Mouse (Mus musculus): ENCODE data around the gene Ccdc47. TPM values are rescaled to one million over a fixed set of nuclear protein-coding genes. Genes with fewer than 3 reads are reported as not detected.
A peak's percentile ranks its signal among the peaks of the same experiment; 100 is the strongest.

Ccdc47 gene
- polyA plus RNA-seq, 1 experiment from 2014 or later = 73.9 TPM

- no peak overlapping the region for H3K9ac ChIP-seq (replicated peaks)
- WGBS = 77% methylated on average over 5 of the region's 5 CpGs
- H3K4me1 ChIP-seq (replicated peaks) = 0 out of 2 replicates have a peak, but pooled peaks cover 6% of the 10 kb centered on the region
- H3K4me2 ChIP-seq = no peak overlapping the region
- peaks cover 19% of the 10 kb centered on the region for H3K36me3 ChIP-seq
- no peak overlapping the region for H3K27ac ChIP-seq
- no peak for ATAC-seq (ENCODE audit: insufficient number of reproducible peaks, insufficient read depth, low FRiP score, low TSS enrichment, low read depth)
- H3K9me3 ChIP-seq = no peaks in the 10 kb centered on the region
- H3K27me3 ChIP-seq = no peaks in the 10 kb centered on the region
- H3K4me3 ChIP-seq (replicated peaks) = no peak overlapping the region
Measured at GRCm38 (mm10) chr11:106178036-106178782, 37.9 kb downstream of the Ccdc47 start.

GRCm38 (mm10) chr11:106176372-106176771 lies 39.8 kb downstream of the Ccdc47 start:
- no peaks in the 10 kb centered on the region for H3K27me3 ChIP-seq

GRCm38 (mm10) chr11:106175081-106175480 lies 41.1 kb downstream of the Ccdc47 start:
- H3K9ac ChIP-seq (replicated peaks) = no peak overlapping the region
- no peak for ATAC-seq (ENCODE audit: insufficient number of reproducible peaks, insufficient read depth, low FRiP score, low TSS enrichment, low read depth)
- no peak overlapping the region for H3K27ac ChIP-seq
- WGBS = 46% methylated on average over 3 of the region's 3 CpGs
- H3K4me2 ChIP-seq = no peak overlapping the region
- H3K36me3 ChIP-seq = peaks cover 26% of the 10 kb centered on the region
- 0 out of 2 replicates have a peak, but pooled peaks cover 6% of the 10 kb centered on the region for H3K4me1 ChIP-seq (replicated peaks)
- H3K27me3 ChIP-seq = no peaks in the 10 kb centered on the region
- H3K4me3 ChIP-seq (replicated peaks) = no peak overlapping the region
- H3K9me3 ChIP-seq = no peaks in the 10 kb centered on the region

More at GRCm38 (mm10) chr11:106176372-106176771, 39.8 kb downstream of the Ccdc47 start:
- Histone ChIP-seq H3K4me2 (no peak overlapping the region), H3K4me3 (replicated peaks) (no peak overlapping the region), H3K4me1 (replicated peaks) (0 out of 2 replicates have a peak, but pooled peaks cover 6% of the 10 kb centered on the region), H3K36me3 (peaks cover 22% of the 10 kb centered on the region), H3K9me3 (no peaks in the 10 kb centered on the region), H3K27ac (no peak overlapping the region), H3K9ac (replicated peaks) (no peak overlapping the region)
- 78% methylated on average over 5 of the region's 5 CpGs for WGBS
- no peak for ATAC-seq (ENCODE audit: insufficient number of reproducible peaks, insufficient read depth, low FRiP score, low TSS enrichment, low read depth)

GRCm38 (mm10) chr11:106174372-106174771 lies 41.8 kb downstream of the Ccdc47 start:
- H3K4me3 ChIP-seq (replicated peaks) = no peak overlapping the region
- H3K4me1 ChIP-seq (replicated peaks) = 0 out of 2 replicates have a peak, but pooled peaks cover 6% of the 10 kb centered on the region
- no peak overlapping the region for H3K4me2 ChIP-seq
- no peaks in the 10 kb centered on the region for H3K27me3 ChIP-seq
- H3K36me3 ChIP-seq = peaks cover 33% of the 10 kb centered on the region
- H3K9ac ChIP-seq (replicated peaks) = no peak overlapping the region
- no peak for ATAC-seq (ENCODE audit: insufficient number of reproducible peaks, insufficient read depth, low FRiP score, low TSS enrichment, low read depth)
- WGBS = 74% methylated on average over 5 of the region's 5 CpGs
- H3K27ac ChIP-seq = no peak overlapping the region
- H3K9me3 ChIP-seq = no peaks in the 10 kb centered on the region

GRCm38 (mm10) chr11:106173228-106173627 lies 42.9 kb downstream of the Ccdc47 start:
- Histone ChIP-seq H3K4me1 (replicated peaks) (0 out of 2 replicates have a peak, but pooled peaks cover 6% of the 10 kb centered on the region), H3K27ac (no peak overlapping the region), H3K27me3 (no peaks in the 10 kb centered on the region), H3K4me3 (replicated peaks) (no peak overlapping the region), H3K9ac (replicated peaks) (no peak overlapping the region), H3K9me3 (no peaks in the 10 kb centered on the region), H3K4me2 (no peak overlapping the region), H3K36me3 (peaks cover 38% of the 10 kb centered on the region)
- WGBS = 94% methylated on average over 2 of the region's 2 CpGs
- no peak for ATAC-seq (ENCODE audit: insufficient number of reproducible peaks, insufficient read depth, low FRiP score, low TSS enrichment, low read depth)

- peaks cover 62% of the 10 kb centered on the region for H3K36me3 ChIP-seq
- H3K4me2 ChIP-seq = no peak overlapping the region
- no peak for ATAC-seq (ENCODE audit: insufficient number of reproducible peaks, insufficient read depth, low FRiP score, low TSS enrichment, low read depth)
- 0 out of 2 replicates have a peak, but pooled peaks cover 6% of the 10 kb centered on the region for H3K4me1 ChIP-seq (replicated peaks)
- WGBS = 79% methylated on average over 7 of the region's 7 CpGs
- H3K4me3 ChIP-seq (replicated peaks) = no peak overlapping the region
- H3K9ac ChIP-seq (replicated peaks) = no peak overlapping the region
- H3K27ac ChIP-seq = no peak overlapping the region
- H3K27me3 ChIP-seq = no peaks in the 10 kb centered on the region
- H3K9me3 ChIP-seq = no peaks in the 10 kb centered on the region
Measured at GRCm38 (mm10) chr11:106170807-106171206, 45.3 kb downstream of the Ccdc47 start.

GRCm38 (mm10) chr11:106167435-106167834 lies 48.7 kb downstream of the Ccdc47 start:
- H3K9ac ChIP-seq (replicated peaks) = no peak overlapping the region
- H3K9me3 ChIP-seq = no peaks in the 10 kb centered on the region
- peaks cover 85% of the 10 kb centered on the region for H3K36me3 ChIP-seq
- no peak overlapping the region for H3K4me3 ChIP-seq (replicated peaks)
- no peaks in the 10 kb centered on the region for H3K4me1 ChIP-seq (replicated peaks)
- 90% methylated on average over 5 of the region's 5 CpGs for WGBS
- no peak overlapping the region for H3K4me2 ChIP-seq
- H3K27me3 ChIP-seq = no peaks in the 10 kb centered on the region
- ATAC-seq (ENCODE audit: insufficient number of reproducible peaks, insufficient read depth, low FRiP score, low TSS enrichment, low read depth) = no peak
- H3K27ac ChIP-seq = no peak overlapping the region

GRCm38 (mm10) chr11:106164601-106165180 lies 51.5 kb downstream of the Ccdc47 start:
- H3K27me3 ChIP-seq = no peaks in the 10 kb centered on the region
- H3K36me3 ChIP-seq = peaks cover 69% of the 10 kb centered on the region
- H3K4me2 ChIP-seq = no peak overlapping the region
- WGBS = 90% methylated on average over 16 of the region's 16 CpGs
- no peak overlapping the region for H3K9ac ChIP-seq (replicated peaks)
- no peaks in the 10 kb centered on the region for H3K9me3 ChIP-seq
- H3K4me3 ChIP-seq (replicated peaks) = no peak overlapping the region
- H3K27ac ChIP-seq = no peak overlapping the region
- peaks cover 17% of the 10 kb centered on the region for H3K4me1 ChIP-seq (replicated peaks)
- ATAC-seq (ENCODE audit: insufficient number of reproducible peaks, insufficient read depth, low FRiP score, low TSS enrichment, low read depth) = no peak

- peaks cover 65% of the 10 kb centered on the region for H3K36me3 ChIP-seq
- no peak overlapping the region for H3K27ac ChIP-seq
- H3K27me3 ChIP-seq = no peaks in the 10 kb centered on the region
- peaks cover 25% of the 10 kb centered on the region for H3K4me1 ChIP-seq (replicated peaks)
- no peak for ATAC-seq (ENCODE audit: insufficient number of reproducible peaks, insufficient read depth, low FRiP score, low TSS enrichment, low read depth)
- H3K9me3 ChIP-seq = no peaks in the 10 kb centered on the region
- 80% methylated on average over 4 of the region's 4 CpGs for WGBS
- no peak overlapping the region for H3K9ac ChIP-seq (replicated peaks)
- H3K4me3 ChIP-seq (replicated peaks) = no peak overlapping the region
- H3K4me2 ChIP-seq = no peak overlapping the region
Measured at GRCm38 (mm10) chr11:106163546-106163945, 52.6 kb downstream of the Ccdc47 start.

- peaks cover 36% of the 10 kb centered on the region for H3K4me1 ChIP-seq (replicated peaks)
- no peaks in the 10 kb centered on the region for H3K27me3 ChIP-seq
- WGBS = 82% methylated on average over 2 of the region's 2 CpGs
- peaks cover 67% of the 10 kb centered on the region for H3K36me3 ChIP-seq
- no peaks in the 10 kb centered on the region for H3K9me3 ChIP-seq
- H3K4me3 ChIP-seq (replicated peaks) = no peak overlapping the region
- H3K27ac ChIP-seq = peak overlapping the region; percentile 100; the same call in 1 of the 2 replicates
- ATAC-seq (ENCODE audit: insufficient number of reproducible peaks, insufficient read depth, low FRiP score, low TSS enrichment, low read depth) = no peak
- no peak overlapping the region for H3K4me2 ChIP-seq
- no peak overlapping the region for H3K9ac ChIP-seq (replicated peaks)
Measured at GRCm38 (mm10) chr11:106162237-106162636, 53.9 kb downstream of the Ccdc47 start.

- H3K27me3 ChIP-seq = no peaks in the 10 kb centered on the region
- peak within 1 kb of the TSS; percentile 100 for H3K27ac ChIP-seq
- ATAC-seq (ENCODE audit: insufficient number of reproducible peaks, insufficient read depth, low FRiP score, low TSS enrichment, low read depth) = peak; percentile 7; the same call in 1 of the 2 replicates
- peak within 1 kb of the TSS; percentile 98 for H3K9ac ChIP-seq (replicated peaks)
- H3K4me1 ChIP-seq (replicated peaks) = peaks cover 43% of the 10 kb centered on the region
- 29% methylated on average over 22 of the region's 22 CpGs for WGBS
- H3K4me2 ChIP-seq = peak within 1 kb of the TSS; percentile 95
- H3K36me3 ChIP-seq = peaks cover 67% of the 10 kb centered on the region
- peak within 1 kb of the TSS; percentile 85 for H3K4me3 ChIP-seq (replicated peaks)
- H3K9me3 ChIP-seq = no peaks in the 10 kb centered on the region
Measured at GRCm38 (mm10) chr11:106160841-106161721, 55.1 kb downstream of the Ccdc47 start, which contains the start of the genes Gm10840 and Limd2. Gene Gm10840, plus strand, starts transcription at chr11:106160850. Gene Limd2, minus strand, starts transcription at chr11:106160860.

All from limb, embryonic 12.5 days (tissue).